Mouse (Mus musculus) spleen, postnatal 14 days (tissue): ENCODE measurements around the gene Ppp4r4.
"Not testable (repeated sequence)": the region's sequence is repeated elsewhere in the genome, so short reads cannot be mapped to it uniquely, and the experiment has no call there.

ENCODE experiments used
- DNase-seq, 2 experiments: peaks; one replicate each; pipeline ENCODE4 v3.0.0; 2021 to 2022; ENCODE audit warnings: low spot score in 2 of 2

The Ppp4r4 gene

DNA sequence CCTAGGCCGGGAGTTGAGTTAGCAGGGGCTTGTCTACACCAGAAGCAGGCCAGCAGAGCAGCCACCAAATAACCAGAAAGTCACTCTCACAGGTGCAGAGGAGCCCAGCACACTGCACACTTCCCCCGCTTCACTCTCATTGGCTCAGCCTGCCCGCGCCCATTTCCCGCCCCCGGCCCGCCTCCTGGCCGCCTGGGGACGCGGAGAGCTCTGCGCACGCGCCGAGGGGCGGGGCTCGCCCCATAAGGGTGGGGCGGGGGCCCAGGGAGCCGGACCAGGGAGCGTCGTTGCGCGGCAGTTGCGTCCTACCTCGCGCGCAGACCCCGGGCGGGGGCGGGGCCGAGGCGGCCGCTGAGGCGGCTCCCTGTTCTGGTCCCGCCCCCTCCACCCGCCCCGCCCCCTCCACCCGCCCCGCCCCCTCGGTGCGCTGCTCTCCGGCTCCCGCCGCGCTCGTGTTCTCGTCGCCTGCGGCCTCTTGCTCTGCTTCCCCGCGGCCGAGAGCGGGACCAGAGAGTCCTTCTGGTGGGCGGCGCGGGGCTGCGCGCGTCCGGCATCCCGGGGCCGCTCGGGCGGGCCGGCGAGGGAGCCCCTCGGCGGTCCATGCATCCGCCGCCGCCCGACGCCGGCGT, at the start of gene Ppp4r4:
Gene Ppp4r4, plus strand, starts transcription at position 264 of the 629 bp plus-strand sequence.
- peak; percentile 52 to 72 for DNase-seq

DNA sequence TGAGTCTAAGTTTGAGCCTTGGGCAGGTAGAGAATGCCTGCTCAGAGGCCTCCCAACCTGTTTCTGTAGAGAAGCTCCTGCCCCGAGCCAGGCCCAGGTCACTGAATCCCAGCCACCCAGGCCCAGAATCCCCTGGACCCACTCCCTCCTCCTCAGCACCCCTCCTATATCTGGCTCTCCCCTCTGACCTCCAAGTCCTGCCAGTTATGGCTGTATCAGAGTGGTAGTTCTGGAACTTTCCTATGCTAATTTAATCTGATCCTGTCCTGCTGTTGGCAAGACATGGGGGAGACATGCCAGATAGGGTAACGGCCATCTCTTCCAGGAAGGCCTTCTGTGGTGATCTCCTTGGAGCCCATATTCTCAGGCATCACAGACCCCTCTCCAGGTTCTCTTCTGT, 49.3 kb upstream of the Ppp4r4 start:
- no peak for DNase-seq

DNA sequence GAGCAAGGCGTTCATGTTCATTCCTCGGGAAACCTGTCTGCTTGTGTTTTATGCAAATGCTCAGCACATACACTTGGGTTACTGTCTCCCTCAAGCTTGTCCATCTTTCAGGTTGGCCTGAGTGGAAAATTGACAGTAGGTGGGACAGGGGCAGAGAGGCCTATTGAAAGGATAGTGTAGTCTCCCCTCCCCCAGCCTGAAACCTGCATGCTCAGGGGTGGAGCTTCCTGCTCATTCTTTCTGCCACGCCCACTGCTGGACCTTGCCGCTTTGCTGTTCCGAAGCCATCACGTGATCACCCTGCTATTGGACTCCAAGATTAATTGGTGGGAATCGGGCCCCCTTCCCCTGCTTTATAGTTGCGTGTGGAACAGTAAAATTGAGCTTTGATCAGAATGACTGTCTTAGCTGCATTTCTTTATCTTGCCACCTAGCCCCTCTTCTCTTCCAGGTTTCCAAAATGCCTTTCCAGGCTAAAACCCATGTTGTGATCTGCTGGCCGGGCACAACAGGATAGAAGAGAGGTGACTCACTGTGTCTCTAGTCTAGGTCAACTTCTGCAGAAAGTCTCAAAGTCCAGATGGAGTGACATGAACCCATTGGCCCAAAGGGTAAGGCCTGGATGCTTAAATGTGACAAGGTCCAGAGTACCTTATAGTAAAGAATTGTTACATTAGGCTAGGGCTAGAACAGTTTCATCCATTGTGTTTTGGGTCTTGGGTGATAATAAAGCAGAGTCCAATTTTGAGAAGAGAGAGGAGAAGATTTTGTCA, 47.7 kb upstream of the Ppp4r4 start:
- not testable (repeated sequence) for DNase-seq

DNA sequence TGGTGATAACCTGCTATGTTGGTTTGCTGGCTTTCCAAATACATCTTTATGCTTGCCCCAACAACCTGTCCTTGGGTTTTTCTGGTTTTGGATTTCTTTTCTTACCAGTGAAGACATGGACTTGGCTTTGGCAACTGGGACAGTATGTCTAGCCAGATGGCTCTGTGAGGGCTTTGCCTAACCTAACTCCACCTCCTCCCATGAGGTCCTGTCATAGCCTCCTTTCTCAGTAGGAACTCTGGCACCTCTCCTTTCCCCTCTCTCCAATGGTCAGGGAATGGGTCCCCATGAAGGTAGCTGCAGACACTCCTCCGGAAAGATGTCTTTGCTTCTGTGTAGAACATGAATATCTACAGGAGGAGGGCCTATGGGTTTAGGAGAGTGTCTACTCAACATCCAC, 45.4 kb upstream of the Ppp4r4 start:
- DNase-seq, result no peak

DNA sequence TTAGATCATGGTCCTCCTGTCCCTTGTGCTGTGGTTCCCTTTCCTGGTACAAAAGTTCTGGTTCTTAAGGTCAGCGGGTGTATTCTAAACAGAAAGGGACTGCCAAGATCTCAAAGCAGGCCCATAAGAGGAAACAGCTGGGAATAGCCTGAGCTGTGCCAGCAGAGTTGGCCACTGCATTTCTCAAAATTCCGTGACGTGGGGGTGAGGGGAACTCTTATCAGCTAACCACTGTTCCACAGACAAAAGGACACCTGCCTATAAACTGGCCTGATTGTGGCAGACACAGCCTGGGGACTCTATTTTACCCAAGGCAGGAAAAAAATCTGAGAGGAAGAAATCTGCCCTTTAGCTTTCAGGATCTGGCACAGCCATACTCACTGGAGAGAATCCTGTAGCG, 44.8 kb upstream of the Ppp4r4 start:
- DNase-seq, result no peak

DNA sequence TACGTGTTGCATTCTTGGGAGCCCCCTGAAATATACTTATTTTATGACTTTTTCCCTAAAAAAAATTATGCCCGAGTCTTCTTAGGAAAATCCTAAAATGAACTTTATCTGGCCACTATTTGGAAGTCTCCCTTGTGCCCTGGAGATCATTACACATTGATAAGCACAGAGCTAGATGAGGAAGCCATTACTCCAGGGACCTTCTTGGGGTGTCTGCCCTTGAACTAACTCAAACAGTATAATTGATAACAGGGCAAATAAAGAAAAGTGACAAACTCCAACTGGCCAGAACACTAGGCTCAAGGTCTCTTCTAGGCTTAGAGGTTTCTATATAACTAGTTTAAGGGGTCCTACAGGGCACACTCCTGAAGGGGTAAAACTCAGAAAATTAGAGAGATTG, 44.3 kb upstream of the Ppp4r4 start:
- DNase-seq, result no peak

DNA sequence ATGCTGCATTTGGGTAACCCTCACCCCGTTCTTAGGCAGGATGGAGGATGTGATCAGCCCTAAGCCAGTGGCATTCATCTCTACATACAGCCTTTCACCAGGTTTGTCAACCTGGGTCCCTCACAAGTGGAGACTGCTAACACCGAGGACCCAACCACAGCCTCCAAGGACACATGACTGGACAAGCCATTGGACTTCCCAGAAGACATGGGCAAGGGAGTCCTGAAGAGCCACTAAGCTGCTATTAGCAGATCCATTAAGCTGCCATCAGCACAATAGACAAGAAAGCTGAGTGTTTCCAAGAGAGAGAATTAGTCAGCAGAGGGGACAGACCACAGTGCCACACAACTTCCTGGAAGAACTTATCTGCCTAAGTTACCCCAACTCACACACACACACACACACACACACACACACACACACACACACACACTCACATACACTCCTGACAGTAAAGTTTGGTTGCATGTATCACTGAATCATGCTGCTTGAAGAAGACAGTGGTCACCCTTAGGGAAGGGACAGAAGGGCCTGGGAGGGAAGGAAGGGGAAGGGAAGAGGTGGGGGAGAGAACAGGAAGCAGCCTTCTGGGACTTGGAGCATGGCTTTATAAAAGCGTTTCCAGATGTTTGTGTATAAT, 40.9 kb upstream of the Ppp4r4 start:
- DNase-seq, result no peak

DNA sequence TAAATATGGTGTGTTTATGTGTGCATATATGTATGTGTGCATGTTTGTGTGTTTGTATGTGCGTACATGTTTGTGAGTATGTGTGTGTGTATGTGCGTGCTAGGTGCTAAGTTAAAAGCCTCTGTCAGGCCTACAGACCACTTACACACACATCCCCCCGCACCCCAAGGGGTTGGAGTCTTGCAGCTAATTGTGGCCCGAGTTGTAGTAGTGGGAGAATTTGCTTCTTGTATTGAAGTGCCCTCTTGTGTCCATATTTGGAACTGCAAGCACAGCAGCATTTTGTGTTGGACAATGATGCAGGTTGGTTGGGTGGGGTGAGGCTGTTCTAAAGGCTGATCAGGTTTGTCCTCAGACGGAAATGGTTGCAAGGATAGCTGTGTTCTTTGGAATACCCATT, 39.3 kb upstream of the Ppp4r4 start:
- peak in 1 of 2 experiments; percentile 62 for DNase-seq

DNA sequence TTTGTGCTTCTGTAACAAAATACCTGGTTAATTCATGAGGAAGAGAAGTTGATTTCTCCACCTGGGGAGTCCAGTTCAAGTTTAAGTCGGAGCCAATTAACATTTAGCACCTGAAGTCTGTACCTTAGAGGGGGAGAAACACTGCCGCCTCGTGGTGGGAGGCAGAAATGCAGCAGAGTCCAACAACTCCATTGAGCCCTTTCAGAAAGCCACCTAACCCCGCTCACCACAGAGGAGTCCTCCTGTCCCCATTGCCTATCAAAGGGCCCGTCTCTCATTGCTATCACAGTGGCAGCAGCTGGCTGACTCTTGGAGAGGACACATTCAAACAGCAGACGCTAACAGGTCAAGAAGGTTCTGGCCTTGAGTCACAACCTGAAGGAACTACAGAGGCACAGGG, 37.6 kb upstream of the Ppp4r4 start:
- DNase-seq, result peak; percentile 37 to 59

DNA sequence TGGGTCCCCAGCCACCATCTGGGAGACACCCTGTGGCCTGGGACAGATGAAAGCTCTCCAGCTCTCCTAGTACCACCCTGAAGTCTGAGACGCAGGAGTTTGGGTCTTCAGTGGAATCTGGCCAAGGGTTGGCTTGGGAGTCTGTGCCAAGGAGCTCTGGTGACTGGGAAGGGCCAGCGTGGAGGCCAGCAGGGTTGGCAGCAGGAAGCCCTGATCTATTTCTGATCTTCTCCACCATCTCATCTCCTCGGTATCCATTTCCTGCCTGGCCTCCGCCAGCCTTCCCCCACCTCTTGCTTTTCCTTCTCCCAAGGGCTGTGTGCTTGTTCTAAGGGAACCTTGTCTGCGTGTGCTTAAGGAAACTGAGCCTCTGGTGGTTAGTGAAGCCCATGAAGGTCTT, 33.3 kb upstream of the Ppp4r4 start:
- DNase-seq, result no peak

DNA sequence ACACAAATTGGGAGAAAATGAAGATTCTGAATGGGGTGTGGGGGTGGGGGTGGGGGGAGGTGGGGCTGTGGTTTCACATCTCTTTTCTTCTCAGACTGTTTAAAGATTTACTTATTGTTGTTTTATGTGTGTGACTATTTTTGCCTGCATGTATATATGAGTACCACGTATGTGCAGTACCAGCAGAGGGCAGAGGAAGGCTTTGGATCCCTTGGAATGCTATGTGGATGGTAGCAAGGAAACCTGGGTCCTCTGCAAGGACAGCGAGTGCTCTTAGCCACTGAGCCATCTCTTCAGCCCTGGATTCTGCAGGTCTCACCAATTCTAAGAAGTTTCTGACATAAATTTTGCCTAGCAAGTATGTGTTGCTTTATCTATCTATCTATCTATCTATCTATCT, 32.8 kb upstream of the Ppp4r4 start:
- DNase-seq, result no peak

DNA sequence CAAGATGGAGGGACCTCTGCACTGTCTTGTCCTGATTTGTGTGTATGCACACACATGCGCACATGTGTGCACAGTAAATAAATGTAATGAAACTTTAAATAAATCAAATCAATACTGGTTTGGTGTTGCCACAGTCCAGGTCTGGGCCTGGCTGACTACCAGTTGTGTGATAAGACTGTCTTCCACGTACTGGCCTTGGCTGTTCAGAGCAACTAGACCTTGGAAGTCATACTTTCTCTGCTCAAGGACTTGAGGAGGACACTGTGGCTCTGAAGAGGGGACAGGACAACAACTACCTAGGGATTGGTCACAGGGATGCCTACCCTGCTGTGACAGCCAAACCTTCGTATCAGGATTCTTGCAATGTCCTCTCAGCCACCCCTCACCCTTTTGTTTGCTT, 28.8 kb upstream of the Ppp4r4 start:
- no peak for DNase-seq

DNA sequence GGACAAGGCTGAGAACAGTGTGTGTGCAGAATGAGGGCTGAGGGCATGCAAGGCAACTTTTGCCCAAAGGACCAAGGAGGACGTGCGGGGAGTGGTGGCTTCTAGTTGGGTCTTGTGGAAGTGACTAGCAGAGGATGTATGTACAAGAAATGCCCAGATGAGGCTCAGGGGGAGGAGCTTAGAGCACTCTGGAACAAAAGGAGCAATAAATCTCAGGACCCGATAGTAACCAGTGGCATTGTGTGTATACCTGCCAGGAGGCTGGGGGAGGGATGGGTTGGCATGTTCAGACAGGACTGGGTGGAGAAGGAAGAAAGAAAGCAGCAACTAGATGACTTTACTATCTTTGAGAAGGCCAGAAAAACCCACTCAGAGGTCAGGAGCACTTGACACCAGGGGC, 27.7 kb upstream of the Ppp4r4 start:
- no peak for DNase-seq

DNA sequence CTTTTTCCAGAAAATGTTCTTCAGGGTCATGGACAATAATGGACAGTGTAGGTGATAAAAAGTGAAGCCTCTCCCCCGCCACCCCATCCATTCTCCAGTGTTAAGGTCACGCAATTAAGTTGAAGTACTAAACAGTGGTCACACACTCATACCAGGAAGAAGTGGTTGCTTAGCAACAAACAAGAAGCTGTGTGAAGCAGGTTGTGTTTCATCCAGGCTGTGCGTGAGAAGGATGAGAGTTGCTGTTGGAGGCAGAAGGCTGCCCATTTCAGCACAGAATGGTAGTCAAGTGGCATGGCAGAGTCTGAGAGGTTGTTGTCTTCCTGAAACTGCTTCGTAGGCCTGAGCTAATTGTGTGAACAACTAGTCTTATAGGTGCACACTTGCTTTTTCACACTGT, 23.7 kb upstream of the Ppp4r4 start:
- DNase-seq, result no peak

DNA sequence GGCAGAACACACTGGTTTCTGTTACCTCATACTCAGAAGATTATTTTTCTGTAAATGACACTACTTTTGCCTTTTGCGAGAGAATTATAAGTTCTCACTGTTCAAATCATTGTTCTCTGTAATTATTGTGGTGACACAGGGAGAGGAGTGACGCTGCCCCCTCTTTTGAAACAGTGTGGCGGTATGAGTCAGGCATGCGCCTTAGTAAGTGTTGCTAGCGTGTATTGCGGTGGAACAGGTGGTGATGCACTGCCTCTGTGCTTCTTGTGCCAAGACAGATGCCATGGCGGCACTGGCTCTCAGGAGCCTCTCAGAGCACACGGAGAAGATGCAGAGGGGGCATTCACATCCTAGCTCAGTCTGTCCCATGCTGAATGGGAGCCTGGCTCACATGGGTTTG, 22.2 kb upstream of the Ppp4r4 start:
- DNase-seq, result no peak

DNA sequence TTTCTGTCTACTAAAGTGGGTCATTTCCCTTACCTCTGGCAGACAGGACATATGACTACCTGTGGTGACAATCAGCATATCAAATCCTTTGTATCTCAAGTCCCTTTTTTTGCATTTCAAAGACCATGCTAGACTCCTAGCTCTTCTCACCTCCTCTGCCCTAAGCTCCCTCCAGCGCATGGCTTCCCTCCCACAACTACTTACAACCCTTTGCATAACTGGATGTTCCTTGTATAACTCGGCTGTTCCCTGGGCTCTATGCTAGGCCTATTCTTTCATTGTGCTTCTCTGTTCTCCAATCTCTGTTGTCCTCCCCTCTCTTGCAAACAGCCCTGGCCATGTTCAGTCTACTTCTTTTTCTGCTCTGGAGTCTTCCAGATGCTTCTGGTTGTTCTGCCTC, 20.5 kb upstream of the Ppp4r4 start:
- no peak for DNase-seq

DNA sequence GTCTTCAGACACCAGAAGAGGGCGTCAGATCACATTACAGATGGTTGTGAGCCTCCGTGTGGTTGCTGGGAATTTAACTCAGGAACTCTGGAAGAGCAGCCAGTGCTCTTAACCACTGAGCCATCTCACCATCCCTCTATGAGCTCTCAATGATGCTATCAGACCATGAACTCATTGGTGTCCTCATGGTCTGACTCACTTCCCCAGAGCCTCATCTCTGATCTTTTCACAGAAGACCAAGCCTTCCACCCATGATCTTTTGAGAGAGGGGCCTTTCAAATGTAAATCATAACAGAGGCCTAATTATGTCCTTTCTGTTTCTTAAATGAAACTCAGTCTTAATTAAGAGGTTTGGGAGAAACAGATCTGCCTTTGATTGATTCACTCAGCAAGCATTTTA, 19.0 kb upstream of the Ppp4r4 start:
- no peak for DNase-seq

DNA sequence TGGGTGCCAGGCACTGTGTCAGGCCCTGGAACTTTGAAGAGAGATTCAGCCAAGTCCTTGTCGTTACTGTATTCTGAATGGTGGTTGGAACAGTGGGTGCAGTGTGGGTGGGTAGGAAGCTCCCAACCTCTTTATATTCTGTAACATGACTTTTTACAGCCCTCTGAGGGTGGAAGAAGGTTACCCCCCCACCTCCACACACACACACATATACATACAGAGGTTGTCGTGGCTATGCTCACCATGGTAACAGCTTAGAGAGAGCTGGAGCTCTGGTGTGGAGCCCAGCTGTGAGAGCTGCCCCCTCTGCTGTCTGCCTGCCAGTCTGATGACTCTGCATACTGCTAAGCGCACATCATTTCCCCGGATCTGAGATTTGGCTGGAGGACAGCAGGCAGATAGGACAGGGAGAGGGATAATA, 18.6 kb upstream of the Ppp4r4 start:
- no peak for DNase-seq

DNA sequence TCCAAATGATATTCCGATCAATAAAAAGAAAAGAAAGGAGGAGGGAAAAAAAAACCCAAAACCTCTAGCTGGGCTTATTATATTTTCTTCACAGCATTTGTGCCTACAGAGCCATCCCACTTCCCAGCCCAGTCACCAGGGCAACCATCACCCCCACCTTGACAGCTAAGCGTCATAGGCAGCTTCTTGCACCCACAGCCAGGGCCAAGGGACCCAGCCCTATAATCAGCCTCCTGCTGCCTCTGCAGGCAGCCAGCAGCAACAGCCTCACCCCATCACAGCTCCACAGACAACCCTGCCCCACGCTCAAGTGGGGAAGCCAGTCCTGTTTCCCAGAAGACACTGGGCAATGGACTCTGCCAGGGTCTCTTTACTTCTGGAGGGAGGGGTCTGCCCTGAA, 17.7 kb upstream of the Ppp4r4 start:
- DNase-seq, result no peak

DNA sequence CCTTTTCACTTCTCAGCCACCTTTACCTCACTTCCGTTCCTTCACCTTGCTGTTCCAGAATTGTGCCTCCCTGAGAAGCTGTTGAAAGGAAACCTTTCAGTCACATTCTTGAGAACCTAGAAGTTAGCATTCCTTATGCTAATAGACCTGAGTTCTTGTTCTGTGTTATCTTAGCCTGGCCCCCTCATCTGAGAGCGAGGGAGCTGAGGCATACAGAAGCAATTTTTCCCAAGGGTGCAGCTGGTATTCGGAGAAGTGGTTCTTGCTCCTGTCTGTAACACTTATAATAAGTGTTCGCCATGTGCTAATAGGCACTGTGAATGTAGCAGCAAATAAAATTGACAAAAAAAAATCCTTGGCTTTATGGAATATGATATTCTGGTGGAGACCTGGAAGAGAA, 16.4 kb upstream of the Ppp4r4 start:
- no peak for DNase-seq

DNA sequence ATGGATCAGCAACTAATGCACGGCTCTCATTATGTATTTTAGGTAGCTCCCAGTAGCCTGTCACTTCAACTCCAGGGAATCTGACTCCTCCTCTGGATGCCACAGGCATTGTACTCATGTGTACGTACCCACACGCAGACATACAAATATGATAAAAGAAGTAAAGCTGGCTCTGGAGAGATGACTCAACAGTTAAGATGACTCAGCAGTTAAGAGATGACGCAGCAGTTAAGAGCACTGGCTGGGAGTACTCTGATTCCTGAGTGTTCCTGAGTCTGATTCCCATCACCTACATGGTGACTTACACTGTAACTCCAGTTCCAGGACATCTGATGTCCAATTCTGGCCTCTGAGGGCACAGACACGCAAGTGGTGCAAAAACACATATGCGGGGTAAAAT, 13.4 kb upstream of the Ppp4r4 start:
- no peak for DNase-seq

DNA sequence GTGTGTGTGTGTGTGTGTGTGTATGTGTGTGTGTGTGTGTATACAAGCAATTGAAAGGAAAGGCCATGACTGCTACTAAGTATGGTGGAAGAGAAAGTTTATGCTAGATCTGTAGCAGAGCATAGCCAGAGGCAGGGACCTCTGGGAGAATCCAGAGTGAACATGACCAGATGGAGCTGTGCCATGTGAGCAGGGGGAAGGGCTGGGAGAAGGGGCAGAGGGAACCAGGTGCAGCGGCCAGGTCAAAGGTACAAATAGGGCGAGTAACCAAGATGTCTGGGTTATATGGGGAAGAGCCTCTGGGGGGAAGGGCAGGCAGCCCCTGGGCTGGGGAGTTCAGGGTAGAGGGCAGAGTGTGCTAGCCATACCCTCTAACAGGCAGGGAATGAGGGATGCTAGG, 1.5 kb upstream of the Ppp4r4 start:
- DNase-seq, result no peak
